In genomic region chr15:86105751-86106150, GRCm38 (mm10) we compare ENCODE assay signal across 18 mouse cellular contexts. TPM values are rescaled to one million over a fixed set of nuclear protein-coding genes. Genes with fewer than 3 reads are reported as not detected.
DNase-seq lines count a peak whose midpoint lies in the region; ATAC-seq lines count a peak whose summit lies in the region.
"Had no signal": no experiment of that assay in that cellular context is flagged by ENCODE, and none has a peak within 500 bp of the region (broad histone marks: within the 10 kb centered on the region; RNA-seq: fewer than 3 reads in every experiment).

No protein-coding gene starts in this region.

- peaks cover 77% of the 10 kb centered on the region for H3K4me1 ChIP-seq in heart, embryonic 15.5 days (replicated peaks)
- H3K4me1 ChIP-seq in liver, embryonic 11.5 days (replicated peaks; ENCODE audit: control insufficient read depth, insufficient read depth, low read length): peaks cover 51% of the 10 kb centered on the region
- peaks cover 83% of the 10 kb centered on the region for H3K4me1 ChIP-seq in liver, embryonic 15.5 days (replicated peaks)
- 0 out of 2 replicates have a peak, but pooled peaks cover 4% of the 10 kb centered on the region for H3K4me1 ChIP-seq in forebrain, embryonic 14.5 days (ENCODE audit: control insufficient read depth, insufficient read depth, low read length)
- H3K4me1 ChIP-seq: midbrain, embryonic 12.5 days had no signal

- H3K9ac ChIP-seq in heart, embryonic 15.5 days: no peak overlapping the region
- peak overlapping the region; percentile 54; the same call in 1 of the 2 replicates for H3K9ac ChIP-seq in liver, embryonic 11.5 days (ENCODE audit: low read depth, low read length)
- peak overlapping the region; percentile 55 for H3K9ac ChIP-seq in liver, embryonic 15.5 days
- no peak overlapping the region for H3K9ac ChIP-seq in forebrain, embryonic 14.5 days (ENCODE audit: low read length)
- H3K9ac ChIP-seq: embryonic facial prominence, embryonic 15.5 days; forebrain, embryonic 12.5 days; hindbrain, embryonic 15.5 days; midbrain, embryonic 12.5 days had no signal

- H3K4me2 ChIP-seq in heart, embryonic 15.5 days: no peak overlapping the region
- H3K4me2 ChIP-seq in liver, embryonic 11.5 days: peak overlapping the region; percentile 56
- H3K4me2 ChIP-seq in liver, embryonic 15.5 days: peak overlapping the region; percentile 60
- no peak overlapping the region for H3K4me2 ChIP-seq in forebrain, embryonic 14.5 days (ENCODE audit: low read length)
- H3K4me2 ChIP-seq: embryonic facial prominence, embryonic 15.5 days; forebrain, embryonic 12.5 days; hindbrain, embryonic 15.5 days; midbrain, embryonic 12.5 days had no signal

- no peak for ATAC-seq in heart, embryonic 15.5 days (replicated peaks; ENCODE audit: insufficient number of reproducible peaks, insufficient read depth, low FRiP score, low read depth)
- ATAC-seq in liver, embryonic 11.5 days (replicated peaks; ENCODE audit: low FRiP score): no peak
- ATAC-seq in granulocyte monocyte progenitor cell, adult 5-6 weeks (replicated peaks; ENCODE audit: poor library complexity, severe bottlenecking): peak; percentile 47; the same call in 1 of the 2 replicates
- ATAC-seq in liver, embryonic 15.5 days (ENCODE audit: insufficient read depth): no peak
- no peak for ATAC-seq in forebrain, embryonic 14.5 days

- peaks cover 17% of the 10 kb centered on the region; the same call in 1 of the 2 replicates for H3K36me3 ChIP-seq in heart, embryonic 15.5 days
- H3K36me3 ChIP-seq in liver, embryonic 11.5 days (ENCODE audit: control insufficient read depth, insufficient read depth, low read length): no peaks in the 10 kb centered on the region; the same call in 1 of the 2 replicates
- H3K36me3 ChIP-seq in liver, embryonic 15.5 days (replicated peaks): peaks cover 16% of the 10 kb centered on the region
- peaks cover 38% of the 10 kb centered on the region for H3K36me3 ChIP-seq in forebrain, embryonic 14.5 days (ENCODE audit: control insufficient read depth, insufficient read depth, low read length)

- peak overlapping the region; percentile 85 for H3K27ac ChIP-seq in heart, embryonic 15.5 days
- H3K27ac ChIP-seq in liver, embryonic 11.5 days (ENCODE audit: low read depth, low read length): peak overlapping the region; percentile 98
- H3K27ac ChIP-seq in liver, embryonic 15.5 days (replicated peaks): peak overlapping the region; percentile 96
- H3K27ac ChIP-seq in forebrain, embryonic 14.5 days (ENCODE audit: low read depth, low read length): no peak overlapping the region
- H3K27ac ChIP-seq: embryonic facial prominence, embryonic 15.5 days; forebrain, embryonic 12.5 days; hindbrain, embryonic 15.5 days; midbrain, embryonic 12.5 days had no signal

- no peak for DNase-seq in heart, postnatal 4 days
- DNase-seq in liver, embryonic 11.5 days (ENCODE audit: low spot score): no peak
- no peak for DNase-seq in liver
- DNase-seq in forebrain, embryonic 14.5 days (ENCODE audit: low spot score): no peak
- DNase-seq: cerebellum, postnatal 10 days; gastrocnemius, postnatal 25 days; left cerebral cortex, postnatal 4 days; lung, adult 18-20 months; retina, postnatal 1 day; right cerebral cortex, postnatal 4 days; thymus, postnatal 36 days had no signal

- no peaks in the 10 kb centered on the region for H3K27me3 ChIP-seq in heart, embryonic 15.5 days
- no peaks in the 10 kb centered on the region for H3K27me3 ChIP-seq in liver, embryonic 11.5 days (replicated peaks; ENCODE audit: control insufficient read depth, insufficient read depth, low read length)
- H3K27me3 ChIP-seq in liver, embryonic 15.5 days: no peaks in the 10 kb centered on the region
- H3K27me3 ChIP-seq in forebrain, embryonic 14.5 days (replicated peaks; ENCODE audit: control insufficient read depth, insufficient read depth, low read length): no peaks in the 10 kb centered on the region
- H3K27me3 ChIP-seq: embryonic facial prominence, embryonic 15.5 days; forebrain, embryonic 12.5 days; hindbrain, embryonic 15.5 days; midbrain, embryonic 12.5 days had no signal

- H3K9me3 ChIP-seq in heart, embryonic 15.5 days (replicated peaks): no peaks in the 10 kb centered on the region
- H3K9me3 ChIP-seq in liver, embryonic 11.5 days (ENCODE audit: control insufficient read depth, low read length): no peaks in the 10 kb centered on the region
- no peaks in the 10 kb centered on the region for H3K9me3 ChIP-seq in liver, embryonic 15.5 days (replicated peaks)
- no peaks in the 10 kb centered on the region for H3K9me3 ChIP-seq in forebrain, embryonic 14.5 days (replicated peaks; ENCODE audit: control insufficient read depth, low read length)
- H3K9me3 ChIP-seq: embryonic facial prominence, embryonic 15.5 days; forebrain, embryonic 12.5 days; hindbrain, embryonic 15.5 days; midbrain, embryonic 12.5 days had no signal

- H3K4me3 ChIP-seq in heart, embryonic 15.5 days: no peak overlapping the region
- H3K4me3 ChIP-seq in liver, embryonic 11.5 days (ENCODE audit: low read depth, low read length): no peak overlapping the region
- H3K4me3 ChIP-seq in liver, embryonic 15.5 days (replicated peaks): no peak overlapping the region
- no peak overlapping the region for H3K4me3 ChIP-seq in forebrain, embryonic 14.5 days (ENCODE audit: low read depth, low read length)
- H3K4me3 ChIP-seq: embryonic facial prominence, embryonic 15.5 days; forebrain, embryonic 12.5 days; hindbrain, embryonic 15.5 days; midbrain, embryonic 12.5 days had no signal

- WGBS in heart, embryonic 15.5 days: 56% methylated on average over 6 of the region's 6 CpGs
- WGBS in liver, embryonic 11.5 days: 56% methylated on average over 6 of the region's 6 CpGs
- WGBS in liver, embryonic 15.5 days (ENCODE audit: insufficient replicate concordance): 52% methylated on average over 6 of the region's 6 CpGs
- 58% methylated on average over 6 of the region's 6 CpGs for WGBS in forebrain, embryonic 14.5 days

RNA-seq across cellular contexts. Expression of gene Gramd4, which starts 48.3 kb away (rescaled TPM):
- polyA plus RNA-seq in heart, embryonic 15.5 days (2015; fragmentation: Nextera tagmentation; extraction: Ambion mirVana): 16.9 and 19.5 TPM in 2 replicates
- total RNA-seq in heart, postnatal 4 days (2021): 10 to 100 TPM; 30.1 to 33.6 TPM
- 12.6 and 13.9 TPM in 2 replicates for polyA plus RNA-seq in liver, embryonic 11.5 days (2014; fragmentation: Nextera tagmentation; extraction: Ambion mirVana)
- total RNA-seq in granulocyte monocyte progenitor cell, adult 5-6 weeks (2014; fragmentation: Nextera tagmentation): 15.0 and 19.9 TPM in 2 replicates
- 15.9 and 18.4 TPM in 2 replicates for total RNA-seq in granulocyte monocyte progenitor cell, adult 5-6 weeks (2017)
- polyA plus RNA-seq in liver, embryonic 15.5 days (2015; fragmentation: Nextera tagmentation; extraction: Ambion mirVana): 6.3 and 7.8 TPM in 2 replicates
- polyA plus RNA-seq in forebrain, embryonic 14.5 days (2014; fragmentation: Nextera tagmentation; extraction: Ambion mirVana): 20.7 and 28.0 TPM in 2 replicates

Comparison
In these comparisons a context has a peak if more than half of its experiments do, and no peak if none do; other contexts are left out.
1. H3K4me2 ChIP-seq: peak in liver, embryonic 11.5 days (single experiment) and liver, embryonic 15.5 days (single experiment); none in heart, embryonic 15.5 days (single experiment) and forebrain, embryonic 14.5 days (single experiment).
2. H3K9ac ChIP-seq: peak in liver, embryonic 11.5 days (single experiment) and liver, embryonic 15.5 days (single experiment); none in heart, embryonic 15.5 days (single experiment) and forebrain, embryonic 14.5 days (single experiment).